14 mouse cellular contexts compared by ENCODE assay signal in the genomic region with DNA sequence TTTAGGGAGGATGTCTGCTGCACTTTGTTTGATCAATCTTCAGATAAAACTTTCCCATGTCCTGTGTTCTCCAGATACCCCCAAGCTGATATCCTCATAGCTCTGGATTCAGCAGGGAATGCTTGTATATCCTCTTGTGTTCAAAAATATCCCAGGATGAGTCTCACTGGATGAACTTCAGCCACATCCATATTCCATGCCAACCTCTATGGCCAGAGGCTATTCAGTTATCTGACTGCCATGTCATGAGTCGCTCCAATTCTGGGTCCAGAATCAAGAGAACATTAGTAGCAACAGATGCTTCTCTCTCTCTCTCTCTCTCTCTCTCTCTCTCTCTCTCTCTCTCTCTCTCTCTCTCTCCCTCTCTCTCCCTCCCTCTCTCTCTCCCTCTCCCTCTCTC. TPM values are rescaled to one million over a fixed set of nuclear protein-coding genes. Genes with fewer than 3 reads are reported as not detected.
"Had no signal": no experiment of that assay in that cellular context is flagged by ENCODE, and none has a peak within 500 bp of the region (broad histone marks: within the 10 kb centered on the region; RNA-seq: fewer than 3 reads in every experiment).

No protein-coding gene starts in this region.

- DNase-seq: gastrocnemius, adult 2 months; gastrocnemius, postnatal 10 days; gastrocnemius, postnatal 25 days; heart, adult 18-20 months; heart, postnatal 10 days; kidney, adult 11 months; kidney, adult 2 months; kidney, adult 9 months; kidney, postnatal 10 days; kidney, postnatal 25 days; layer of hippocampus, adult 9-11 months; layer of hippocampus, postnatal 36 days; left cerebral cortex, postnatal 4 days had no signal

RNA-seq across cellular contexts. Expression of a gene that starts 49.6 kb away (rescaled TPM):
- total RNA-seq: hematopoietic stem cell, adult 5-6 weeks had no signal
